Mouse (Mus musculus) intestine, embryonic 14.5 days (tissue): ENCODE data around the gene Bhlhe40. TPM values are rescaled to one million over a fixed set of nuclear protein-coding genes. Genes with fewer than 3 reads are reported as not detected.
A peak's percentile ranks its signal among the peaks of the same experiment; 100 is the strongest.

ENCODE experiments used
- ATAC-seq: fragments of 200-750 bp; cut with Nextera tagmentation; replicated peaks from 2 replicates; pipeline ENCODE4 v1.8.0; 2017; ENCODE audit warnings: low read depth, moderate number of reproducible peaks, moderate TSS enrichment, moderate library complexity; ENCODE audit not compliant: low FRiP score, low TSS enrichment
- DNase-seq: peaks from one replicate; pipeline ENCODE4 v3.0.0-alpha.2; 2018; ENCODE audit warnings: low spot score
- H3K27ac ChIP-seq: fragments of 300-500 bp; sonication (generic); 2 replicates; pipeline ENCODE4 v1.5.1; 2014; ENCODE audit warnings: low read depth, mild to moderate bottlenecking, control low read depth
- H3K27me3 ChIP-seq: fragments of 300-500 bp; sonication (generic); replicated peaks from 2 replicates; pipeline ENCODE4 v1.6.1; 2014; ENCODE audit warnings: low read length, control low read depth; ENCODE audit not compliant: control insufficient read depth, insufficient read depth
- H3K36me3 ChIP-seq: fragments of 300-500 bp; sonication (generic); 2 replicates; pipeline ENCODE4 v1.6.1; 2014; ENCODE audit warnings: low read length, control low read depth; ENCODE audit not compliant: control insufficient read depth, insufficient read depth
- H3K4me1 ChIP-seq: fragments of 300-500 bp; sonication (generic); replicated peaks from 2 replicates; pipeline ENCODE4 v1.6.1; 2014; ENCODE audit warnings: low read length, control low read depth, mixed read lengths; ENCODE audit not compliant: control insufficient read depth, insufficient read depth
- H3K4me2 ChIP-seq: fragments of 300-500 bp; sonication (generic); 2 replicates; pipeline ENCODE4 v1.6.1; 2014; ENCODE audit warnings: low read length
- H3K4me3 ChIP-seq: fragments of 300-500 bp; sonication (generic); 2 replicates; pipeline ENCODE4 v1.5.1; 2014; ENCODE audit warnings: low read depth, low read length, control low read depth, mixed read lengths
- H3K9ac ChIP-seq: fragments of 300-500 bp; sonication (generic); 2 replicates; pipeline ENCODE4 v1.6.1; 2014; ENCODE audit warnings: mild to moderate bottlenecking, low read length
- H3K9me3 ChIP-seq: fragments of 300-500 bp; sonication (generic); 2 replicates; pipeline ENCODE4 v1.6.1; 2016; ENCODE audit warnings: low read length, control low read depth; ENCODE audit not compliant: control insufficient read depth
- WGBS: fragments of 180-500 bp; shearing (Covaris S2); extraction: QIAGEN DNeasy Blood & Tissue Kit; methylation state at CpG from one replicate; pipeline ENCODE4 v1.1.7; 2014; 5-methylcytosine and 5-hydroxymethylcytosine counted together
- polyA plus RNA-seq: library from polyadenylated mRNA; unstranded; fragments of >200 nt; fragmentation: Nextera tagmentation; extraction: Ambion mirVana; gene quantifications from 2 replicates; pipeline ENCODE4 v1.2.1, GENCODE M21; 2014

Gene Bhlhe40
- polyA plus RNA-seq, 1 experiment from 2014 or later = 23.6 TPM

- under 1% methylated on average over 28 of the region's 35 CpGs for WGBS
- peak; percentile 79 for ATAC-seq
- Histone ChIP-seq H3K4me1 (peaks cover 27% of the 10 kb centered on the region), H3K4me3 (peak overlapping the region; percentile 61), H3K9me3 (no peaks in the 10 kb centered on the region), H3K36me3 (peaks cover 5% of the 10 kb centered on the region; the same call in 1 of the 2 replicates), H3K4me2 (peak overlapping the region; percentile 63), H3K9ac (peak overlapping the region; percentile 66), H3K27ac (peak overlapping the region; percentile 97), H3K27me3 (no peaks in the 10 kb centered on the region)
- DNase-seq = peak; percentile 92
These were observed 663 bp upstream of the Bhlhe40 start for GRCm38 (mm10) chr6:108659726-108660205.

- Histone ChIP-seq H3K9me3 (no peaks in the 10 kb centered on the region), H3K4me2 (peak overlapping the region; percentile 63), H3K9ac (peak overlapping the region; percentile 64), H3K27ac (peak overlapping the region; percentile 97), H3K4me1 (peaks cover 29% of the 10 kb centered on the region), H3K36me3 (peaks cover 17% of the 10 kb centered on the region), H3K4me3 (peak overlapping the region; percentile 61), H3K27me3 (no peaks in the 10 kb centered on the region)
- DNase-seq = no peak
- no peak; the same call in 1 of the 2 replicates for ATAC-seq
- WGBS = under 1% methylated on average over 18 of the region's 18 CpGs
These were observed 505 bp downstream of the Bhlhe40 start for GRCm38 (mm10) chr6:108660878-108661389.

DNA sequence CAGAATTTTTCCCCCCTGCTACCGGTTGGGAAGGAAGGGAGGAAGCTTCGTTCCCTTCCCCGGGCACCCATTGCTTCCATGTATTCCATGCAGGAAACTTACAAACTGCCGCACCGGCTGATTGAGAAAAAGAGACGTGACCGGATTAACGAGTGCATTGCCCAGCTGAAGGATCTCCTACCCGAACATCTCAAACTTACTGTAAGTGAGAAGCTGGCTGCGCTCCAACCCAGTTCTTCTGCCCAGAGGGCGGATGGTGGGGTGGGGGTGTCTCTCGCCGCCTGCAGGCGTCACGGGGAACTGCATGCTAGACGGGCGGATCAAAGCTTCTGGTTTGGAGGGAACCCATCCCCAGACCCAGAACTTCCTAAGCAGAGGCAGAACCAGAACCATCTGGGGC, 983 bp downstream of the Bhlhe40 start:
- H3K4me3 ChIP-seq = peak overlapping the region; percentile 61
- peaks cover 19% of the 10 kb centered on the region for H3K36me3 ChIP-seq
- H3K9me3 ChIP-seq = no peaks in the 10 kb centered on the region
- no peak for ATAC-seq
- DNase-seq = peak; percentile 93
- peaks cover 29% of the 10 kb centered on the region for H3K4me1 ChIP-seq
- H3K27me3 ChIP-seq = no peaks in the 10 kb centered on the region
- peak overlapping the region; percentile 64 for H3K9ac ChIP-seq
- H3K27ac ChIP-seq = peak overlapping the region; percentile 97
- WGBS = 1% methylated on average over 17 of the region's 17 CpGs
- H3K4me2 ChIP-seq = peak overlapping the region; percentile 63

DNA sequence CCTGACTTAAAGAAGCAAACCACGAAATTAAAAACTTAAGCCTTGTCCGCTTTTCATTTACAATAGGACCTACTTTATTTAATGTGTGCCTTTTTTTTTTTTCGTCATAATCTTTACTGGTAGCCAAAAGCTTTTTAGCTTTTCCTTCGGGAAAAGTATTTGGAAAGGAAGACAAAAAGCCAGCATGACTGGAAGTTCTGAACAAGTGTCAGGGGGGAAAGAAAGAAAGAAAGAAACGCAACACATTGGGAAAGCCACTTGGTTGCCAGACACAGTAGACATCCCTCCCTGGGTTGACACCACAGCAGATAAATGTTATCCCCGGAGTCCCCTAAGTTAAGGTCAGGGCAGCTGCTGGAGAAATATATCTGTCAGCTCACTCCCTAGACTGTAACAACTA, 1.5 kb downstream of the Bhlhe40 start:
- Histone ChIP-seq H3K27ac (no peak overlapping the region), H3K4me1 (peaks cover 29% of the 10 kb centered on the region), H3K36me3 (peaks cover 19% of the 10 kb centered on the region), H3K9ac (0 out of 2 replicates have a peak overlapping the region, but pooled peaks have one; percentile 7), H3K9me3 (no peaks in the 10 kb centered on the region), H3K4me3 (peak overlapping the region; percentile 61), H3K27me3 (no peaks in the 10 kb centered on the region), H3K4me2 (peak overlapping the region; percentile 63)
- no peak for ATAC-seq
- DNase-seq = no peak
- WGBS = 51% methylated on average over 6 of the region's 6 CpGs

GRCm38 (mm10) chr6:108662314-108663240, 2.1 kb downstream of the Bhlhe40 start:
- H3K9ac ChIP-seq = no peak overlapping the region
- WGBS = 74% methylated on average over 15 of the region's 15 CpGs

DNA sequence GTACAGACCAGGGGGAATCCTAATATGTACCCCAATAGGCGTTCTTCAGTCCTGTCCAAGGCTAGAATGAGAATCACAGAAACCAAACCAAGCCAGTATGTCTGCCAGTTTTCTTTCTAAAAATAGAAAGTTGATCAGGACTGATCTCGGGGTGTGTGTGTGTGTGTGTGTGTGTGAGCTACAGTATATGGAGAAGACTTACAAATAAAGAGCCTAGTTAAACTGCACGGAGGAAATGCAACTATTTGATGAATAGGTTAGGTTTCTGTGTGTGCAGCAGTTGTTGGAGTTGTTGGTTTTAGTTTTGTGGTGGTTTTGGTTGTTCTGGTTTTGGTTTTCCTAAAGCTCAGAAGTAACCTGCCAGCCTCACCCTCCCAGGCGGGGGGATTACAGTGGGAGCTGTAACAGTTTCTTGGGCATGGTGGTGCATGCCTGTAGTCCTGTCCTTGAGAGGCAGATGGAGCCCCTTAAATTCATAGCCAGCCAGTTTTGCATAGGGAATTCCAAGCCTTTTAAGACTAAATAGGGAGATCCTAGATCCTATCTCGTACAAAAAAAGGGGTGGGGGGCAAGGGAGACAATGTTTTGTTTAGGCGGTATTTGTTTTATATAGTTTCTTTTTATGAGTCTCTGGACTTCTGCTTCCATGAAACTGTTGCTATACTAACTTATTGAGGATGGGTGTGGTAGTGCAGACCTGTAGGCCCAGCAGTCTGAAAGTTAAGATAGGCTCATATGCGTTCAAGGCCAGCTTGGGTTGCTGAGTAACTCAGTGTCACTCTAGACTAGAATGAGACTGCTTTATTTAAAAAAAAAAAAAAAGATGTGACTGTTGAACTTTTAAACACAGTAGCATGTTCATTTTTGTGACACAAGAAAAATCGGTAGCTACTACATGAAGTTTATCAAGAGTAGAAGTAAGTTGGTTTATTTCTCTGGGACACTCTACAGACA, 3.1 kb downstream of the Bhlhe40 start:
- no peak overlapping the region for H3K9ac ChIP-seq
- peak overlapping the region; percentile 63 for H3K4me2 ChIP-seq
- DNase-seq = no peak
- no peak for ATAC-seq
- peaks cover 31% of the 10 kb centered on the region for H3K4me1 ChIP-seq
- no peak overlapping the region for H3K27ac ChIP-seq
- H3K4me3 ChIP-seq = no peak overlapping the region
- peaks cover 19% of the 10 kb centered on the region for H3K36me3 ChIP-seq
- H3K27me3 ChIP-seq = no peaks in the 10 kb centered on the region
- H3K9me3 ChIP-seq = no peaks in the 10 kb centered on the region
- WGBS = 75% methylated on average over 8 of the region's 8 CpGs

More at GRCm38 (mm10) chr6:108662314-108663240, 2.1 kb downstream of the Bhlhe40 start:
- no peak for DNase-seq
- ATAC-seq = no peak
- H3K4me2 ChIP-seq = peak overlapping the region; percentile 63
- peaks cover 29% of the 10 kb centered on the region for H3K4me1 ChIP-seq
- H3K36me3 ChIP-seq = peaks cover 19% of the 10 kb centered on the region
- H3K27me3 ChIP-seq = no peaks in the 10 kb centered on the region
- H3K4me3 ChIP-seq = peak overlapping the region; percentile 61; the same call in 1 of the 2 replicates
- H3K9me3 ChIP-seq = no peaks in the 10 kb centered on the region
- H3K27ac ChIP-seq = no peak overlapping the region

GRCm38 (mm10) chr6:108664533-108665150, 4.2 kb downstream of the Bhlhe40 start:
- Histone ChIP-seq H3K36me3 (peaks cover 19% of the 10 kb centered on the region), H3K4me2 (no peak overlapping the region), H3K27ac (no peak overlapping the region), H3K27me3 (no peaks in the 10 kb centered on the region), H3K4me1 (peaks cover 33% of the 10 kb centered on the region), H3K4me3 (no peak overlapping the region), H3K9ac (no peak overlapping the region), H3K9me3 (no peaks in the 10 kb centered on the region)
- no peak for DNase-seq
- ATAC-seq = no peak
- 87% methylated on average over 24 of the region's 24 CpGs for WGBS
